Mouse (Mus musculus): ENCODE measurements at regions not wholly inside any gene's neighbourhood (a gene's known extent, or its start where the extent isn't known, plus 50 kb on each side); places are given as distances from the start of the nearest gene placed in this dataset.
"Not testable (repeated sequence)": the region's sequence is repeated elsewhere in the genome, so short reads cannot be mapped to it uniquely, and the experiment has no call there.

GRCm38 (mm10) chr14:53803698-53804620 lies 449.9 kb downstream of the Dad1 start:
- DNase-seq (ENCODE audit: low spot score in 2 of 2), result peak in 1 of 2 experiments; percentile 15

GRCm38 (mm10) chr14:53802547-53802946 lies 451.4 kb downstream of the Dad1 start:
- DNase-seq (ENCODE audit: low spot score in 2 of 2), result no peak

GRCm38 (mm10) chr14:53800508-53801136 lies 453.3 kb downstream of the Dad1 start:
- no peak for DNase-seq (ENCODE audit: low spot score in 2 of 2)

- DNase-seq (ENCODE audit: low spot score in 2 of 2), result not testable (repeated sequence)
Observed at GRCm38 (mm10) chr14:53795160-53795559, 458.7 kb downstream of the Dad1 start.

GRCm38 (mm10) chr14:53794527-53794926 lies 459.4 kb downstream of the Dad1 start:
- no peak for DNase-seq (ENCODE audit: low spot score in 2 of 2)

- DNase-seq (ENCODE audit: low spot score in 2 of 2), result not testable (repeated sequence)
Observed at GRCm38 (mm10) chr14:53792432-53792831, 461.5 kb downstream of the Dad1 start.

GRCm38 (mm10) chr14:53785547-53785946 lies 468.4 kb downstream of the Dad1 start:
- DNase-seq (ENCODE audit: low spot score in 2 of 2), result not testable (repeated sequence)

- DNase-seq (ENCODE audit: low spot score in 2 of 2), result no peak
Observed at GRCm38 (mm10) chr14:53777375-53777774, 476.5 kb downstream of the Dad1 start.

- DNase-seq (ENCODE audit: low spot score in 2 of 2), result not testable (repeated sequence)
Observed at GRCm38 (mm10) chr14:53776717-53777116, 477.2 kb downstream of the Dad1 start.

GRCm38 (mm10) chr14:53766501-53766900 lies 487.4 kb downstream of the Dad1 start:
- not testable (repeated sequence) for DNase-seq (ENCODE audit: low spot score in 2 of 2)

GRCm38 (mm10) chr14:53765918-53766317 lies 488.0 kb downstream of the Dad1 start:
- not testable (repeated sequence) for DNase-seq (ENCODE audit: low spot score in 2 of 2)

GRCm38 (mm10) chr14:53760578-53760977 lies 493.3 kb downstream of the Dad1 start:
- not testable (repeated sequence) for DNase-seq (ENCODE audit: low spot score in 2 of 2)

GRCm38 (mm10) chr14:53757782-53758181 lies 496.1 kb downstream of the Dad1 start:
- not testable (repeated sequence) for DNase-seq (ENCODE audit: low spot score in 2 of 2)

- not testable (repeated sequence) for DNase-seq (ENCODE audit: low spot score in 2 of 2)
Observed at GRCm38 (mm10) chr14:53757095-53757494, 496.8 kb downstream of the Dad1 start.

- no peak for DNase-seq (ENCODE audit: low spot score in 2 of 2)
Observed at GRCm38 (mm10) chr14:53750703-53751441, 503.0 kb downstream of the Dad1 start.

- DNase-seq (ENCODE audit: low spot score in 2 of 2), result not testable (repeated sequence)
Observed at GRCm38 (mm10) chr14:53743552-53743951, 510.4 kb downstream of the Dad1 start.

GRCm38 (mm10) chr14:53742864-53743263 lies 511.0 kb downstream of the Dad1 start:
- DNase-seq (ENCODE audit: low spot score in 2 of 2), result not testable (repeated sequence)

GRCm38 (mm10) chr14:53741246-53741645 lies 512.7 kb downstream of the Dad1 start:
- DNase-seq (ENCODE audit: low spot score in 2 of 2), result peak; percentile 4

- DNase-seq (ENCODE audit: low spot score in 2 of 2), result not testable (repeated sequence)
Observed at GRCm38 (mm10) chr14:53737962-53738361, 515.9 kb downstream of the Dad1 start.

- not testable (repeated sequence) for DNase-seq (ENCODE audit: low spot score in 2 of 2)
Observed at GRCm38 (mm10) chr14:53736274-53736673, 517.6 kb downstream of the Dad1 start.

GRCm38 (mm10) chr14:53731600-53731999 lies 522.3 kb downstream of the Dad1 start:
- DNase-seq (ENCODE audit: low spot score in 2 of 2), result not testable (repeated sequence)

All from adrenal gland, postnatal 4 days (tissue).